In the genomic region with DNA sequence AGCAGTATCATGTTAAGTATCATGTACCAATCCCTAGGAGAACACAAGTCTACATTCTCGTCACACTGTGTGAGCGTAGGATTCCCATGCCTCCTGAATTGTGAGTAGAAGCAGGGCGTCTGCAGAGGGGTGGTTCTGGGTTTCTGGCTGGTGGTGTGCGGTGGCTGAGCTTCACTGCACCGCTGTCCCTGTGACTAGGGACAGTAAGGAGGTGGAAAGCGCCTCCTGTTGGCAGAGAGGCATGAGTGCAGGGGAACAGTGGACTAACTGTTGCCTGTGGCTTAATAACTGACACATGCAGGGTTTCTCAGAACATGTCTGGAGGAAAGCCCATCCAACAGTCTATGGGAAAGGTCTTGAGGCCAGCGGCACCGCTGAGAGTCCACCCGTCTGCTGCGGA, we compare ENCODE assay signal across 11 mouse cellular contexts. TPM values are rescaled to one million over a fixed set of nuclear protein-coding genes. Genes with fewer than 3 reads are reported as not detected.
DNase-seq lines count a peak whose midpoint lies in the region; TF ChIP-seq lines count a peak whose summit lies in the region.
"Had no signal": no experiment of that assay in that cellular context is flagged by ENCODE, and none has a peak within 500 bp of the region (broad histone marks: within the 10 kb centered on the region; RNA-seq: fewer than 3 reads in every experiment).

No protein-coding gene starts in this region.

- peak; percentile 18 to 43 for DNase-seq in cerebellum, postnatal 14 days
- no peak for DNase-seq in cerebellum, adult 11 months
- DNase-seq in left cerebral cortex, adult 2 months (ENCODE audit: extremely low spot score in 1 of 2, low spot score in 2 of 2), result no peak
- DNase-seq in left cerebral cortex, adult 18-20 months (ENCODE audit: low spot score in 2 of 2), result no peak
- peak; percentile 31 for DNase-seq in CH12.LX (ENCODE audit: extremely low read depth)
- DNase-seq in embryo, embryonic 11 days, result peak; percentile 9
- no peak for DNase-seq in yolk sac, embryonic 10.5 days (ENCODE audit: low spot score)
- DNase-seq in layer of hippocampus, adult 9-11 months, result no peak
- DNase-seq: heart, adult 18-20 months had no signal

- no peak overlapping the region for H3K4me2 ChIP-seq in CH12.LX (ENCODE audit: insufficient read depth, low read depth, poor library complexity, severe bottlenecking)
- H3K4me2 ChIP-seq: embryonic facial prominence, embryonic 15.5 days had no signal

- H3K27ac ChIP-seq in left cerebral cortex, adult 2 months, result no peak overlapping the region
- H3K27ac ChIP-seq in CH12.LX (ENCODE audit: insufficient read depth, low read depth), result no peak overlapping the region
- H3K27ac ChIP-seq: embryonic facial prominence, embryonic 15.5 days had no signal

- intact Hi-C loops in left cerebral cortex, adult 2 months (cut with DNase I), result no loop called here

- in situ Hi-C loops in CH12.LX (cut with MboI; ENCODE audit: low pct_ligation_motif_present, low pct_unique_long_range_greater_than_20kb, low sequenced_read_pairs), result no loop called here

- TF ChIP-seq RAD21 in CH12.LX (IDR thresholded peaks at IDR 0.05; ENCODE audit: low read depth, low read length), result peak; percentile 40

- no peak overlapping the region for H3K4me3 ChIP-seq in left cerebral cortex, adult 2 months
- H3K4me3 ChIP-seq in CH12.LX (replicated peaks in 1 of 3; ENCODE audit: low read depth in 2 of 3, low read length in 2 of 3, poor library complexity in 1 of 3), result no peak overlapping the region
- H3K4me3 ChIP-seq: embryonic facial prominence, embryonic 15.5 days had no signal

- peaks cover 91 to 96% of the 10 kb centered on the region in 2 experiments for H3K36me3 ChIP-seq in CH12.LX (replicated peaks in 1 of 2; ENCODE audit: control insufficient read depth in 1 of 2, insufficient read depth in 1 of 2, low read length in 1 of 2)

- no peak overlapping the region for H3K9ac ChIP-seq in CH12.LX (ENCODE audit: insufficient read depth, low read depth)
- H3K9ac ChIP-seq: embryonic facial prominence, embryonic 15.5 days had no signal

- no peaks in the 10 kb centered on the region for H3K9me3 ChIP-seq in CH12.LX (replicated peaks; ENCODE audit: low read length)
- H3K9me3 ChIP-seq: embryonic facial prominence, embryonic 15.5 days had no signal

- no peak for TF ChIP-seq EP300 in CH12.LX (IDR thresholded peaks at IDR 0.05; ENCODE audit: low read length)

- TF ChIP-seq CTCF in left cerebral cortex, adult 2 months (IDR thresholded peaks at IDR 0.05), result peak; percentile 48
- TF ChIP-seq CTCF in CH12.LX (conservative IDR thresholded peaks at IDR 0.05 in 1 of 2, IDR thresholded peaks at IDR 0.05 in 1 of 2; ENCODE audit: low read depth in 2 of 2, low read length in 2 of 2), result peak; percentile 17 to 67; a peak in 3 of 4 replicates

- H3K79me2 ChIP-seq in CH12.LX (replicated peaks; ENCODE audit: control insufficient read depth, extremely low read depth, insufficient read depth, poor library complexity, severe bottlenecking), result no peaks in the 10 kb centered on the region

- H3K27me3 ChIP-seq in CH12.LX (replicated peaks), result no peaks in the 10 kb centered on the region
- H3K27me3 ChIP-seq: embryonic facial prominence, embryonic 15.5 days had no signal

- TF ChIP-seq POLR2A in CH12.LX (IDR thresholded peaks at IDR 0.05; ENCODE audit: low read depth, low read length), result no peak

- dilution Hi-C loops in CH12.LX (cut with MboI; ENCODE audit: extremely low pct_ligation_motif_present, extremely low pct_unique_long_range_greater_than_20kb, low sequenced_read_pairs), result no loop called here

- H3K4me1 ChIP-seq in CH12.LX (ENCODE audit: control insufficient read depth in 1 of 2, insufficient read depth in 2 of 2), result no peaks in the 10 kb centered on the region
- H3K4me1 ChIP-seq: embryonic facial prominence, embryonic 15.5 days had no signal

TF ChIP-seq in CH12.LX, 34 proteins besides CTCF, POLR2A, EP300 and RAD21:
- peak; percentile 66 for TF ChIP-seq SMC3 (IDR thresholded peaks at IDR 0.05; ENCODE audit: low read depth, low read length)
- TF ChIP-seq TBP (conservative IDR thresholded peaks at IDR 0.05; ENCODE audit: low read depth, low read length), result no peak
- no peak for TF ChIP-seq ZC3H11A (IDR thresholded peaks at IDR 0.05; ENCODE audit: low read depth, low read length)
TF ChIP-seq in CH12.LX: peak in this region for 1.

RNA-seq across cellular contexts. Expression of a gene that starts 14.9 kb away (rescaled TPM):
- not detected for total RNA-seq in left cerebral cortex, adult 2 months (2021)
- total RNA-seq in left cerebral cortex, adult 18-20 months (2021), result under 1 TPM in 1 of 2 experiments, not detected in 1; 0.40 TPM
- total RNA-seq in CH12.LX (2012; rRNA removed) (not detected in 2 replicates), CH12.LX (2014; rRNA removed) (not detected in 2 replicates)
- not detected in 2 replicates for polyA plus RNA-seq in CH12.LX (2012; ENCODE audit: insufficient read length, low read depth)
- total RNA-seq: megakaryocyte-erythroid progenitor cell, adult 5-6 weeks had no signal

RNA-seq across cellular contexts. Expression of a gene that starts 23.2 kb away (rescaled TPM):
- total RNA-seq in left cerebral cortex, adult 2 months (2021), result 10 to 100 TPM; 81.4 to 84.4 TPM
- 10 to 100 TPM; 93.9 to 94.5 TPM for total RNA-seq in left cerebral cortex, adult 18-20 months (2021)
- 5.5 and 5.7 TPM in 2 replicates for total RNA-seq in CH12.LX (2012; rRNA removed)
- total RNA-seq in CH12.LX (2014; rRNA removed), result 3.7 and 4.8 TPM in 2 replicates
- polyA plus RNA-seq in CH12.LX (2012; ENCODE audit: insufficient read length, low read depth), result 9.2 and 10.6 TPM in 2 replicates

RNA-seq across cellular contexts. Expression of a gene that starts 23.5 kb away (rescaled TPM):
- total RNA-seq in left cerebral cortex, adult 2 months (2021), result 10 to 100 TPM; 30.7 to 32.0 TPM
- total RNA-seq in left cerebral cortex, adult 18-20 months (2021), result 10 to 100 TPM; 29.3 to 34.3 TPM
- 14.4 and 17.0 TPM in 2 replicates for total RNA-seq in CH12.LX (2012; rRNA removed)
- total RNA-seq in CH12.LX (2014; rRNA removed), result 15.3 and 16.1 TPM in 2 replicates
- polyA plus RNA-seq in CH12.LX (2012; ENCODE audit: insufficient read length, low read depth), result 15.4 and 16.3 TPM in 2 replicates

RNA-seq across cellular contexts. Expression of a gene that starts 29.8 kb away (rescaled TPM):
- total RNA-seq in left cerebral cortex, adult 2 months (2021), result not detected
- not detected for total RNA-seq in left cerebral cortex, adult 18-20 months (2021)
- total RNA-seq in CH12.LX (2012; rRNA removed) (not detected in 2 replicates), CH12.LX (2014; rRNA removed) (not detected in 2 replicates)
- not detected in 2 replicates for polyA plus RNA-seq in CH12.LX (2012; ENCODE audit: insufficient read length, low read depth)
- total RNA-seq: megakaryocyte-erythroid progenitor cell, adult 5-6 weeks had no signal

Comparison
In these comparisons a context has a peak if more than half of its experiments do, and no peak if none do; other contexts are left out.
1. DNase-seq: peak in cerebellum, postnatal 14 days (2 of 2), CH12.LX (single experiment) and embryo, embryonic 11 days (single experiment); none in cerebellum, adult 11 months (single experiment), left cerebral cortex, adult 2 months (0 of 2), left cerebral cortex, adult 18-20 months (0 of 2), yolk sac, embryonic 10.5 days (single experiment) and layer of hippocampus, adult 9-11 months (single experiment).
2. RNA of a gene that starts 23.2 kb away (total RNA-seq): 93.9 to 94.5 TPM in left cerebral cortex, adult 18-20 months and 81.4 to 84.4 TPM in left cerebral cortex, adult 2 months; 3.7 to 5.7 TPM in CH12.LX; every median in the first group is over 10 times any median in the second.